Mouse (Mus musculus) C2C12 (cell line): Measurements from ENCODE around the gene Tmeff2.

ENCODE experiments used
- CTCF ChIP-seq: IDR thresholded peaks from one replicate; pipeline ENCODE4 v1.5.1; 2011; ENCODE audit not compliant: control insufficient read depth, insufficient read depth, insufficient read length
- FOSL1 ChIP-seq: IDR thresholded peaks from one replicate; pipeline ENCODE4 v1.8.0; 2011; ENCODE audit warnings: mild to moderate bottlenecking, low read length; ENCODE audit not compliant: poor library complexity, insufficient read depth, severe bottlenecking
- USF1 ChIP-seq: IDR thresholded peaks from one replicate; pipeline ENCODE4 v1.6.1; 2011; ENCODE audit warnings: low read depth, mild to moderate bottlenecking, control low read depth, moderate library complexity

GRCm38 (mm10) chr1:51114721-51115120 lies 214.3 kb downstream of the Tmeff2 start:
- TF ChIP-seq CTCF = no peak
- TF ChIP-seq FOSL1 = no peak
- no peak for TF ChIP-seq USF1
